Mouse (Mus musculus) bone marrow, adult 2 months (tissue): Measurements from ENCODE around the gene Spin2-ps6.
"Not testable (repeated sequence)": the region's sequence is repeated elsewhere in the genome, so short reads cannot be mapped to it uniquely, and the experiment has no call there.

ENCODE experiments used
- CTCF ChIP-seq: fragments of 200-500 bp; IDR thresholded peaks from 2 replicates; pipeline ENCODE4 v1.5.1; 2011; ENCODE audit warnings: low read length, control low read depth; ENCODE audit not compliant: control insufficient read depth, insufficient read depth
- POLR2A ChIP-seq: fragments of 200-500 bp; IDR thresholded peaks from 2 replicates; pipeline ENCODE4 v1.6.1; 2011; ENCODE audit warnings: low read depth, mild to moderate bottlenecking, control low read depth, low read length, borderline replicate concordance; ENCODE audit not compliant: control insufficient read depth

DNA sequence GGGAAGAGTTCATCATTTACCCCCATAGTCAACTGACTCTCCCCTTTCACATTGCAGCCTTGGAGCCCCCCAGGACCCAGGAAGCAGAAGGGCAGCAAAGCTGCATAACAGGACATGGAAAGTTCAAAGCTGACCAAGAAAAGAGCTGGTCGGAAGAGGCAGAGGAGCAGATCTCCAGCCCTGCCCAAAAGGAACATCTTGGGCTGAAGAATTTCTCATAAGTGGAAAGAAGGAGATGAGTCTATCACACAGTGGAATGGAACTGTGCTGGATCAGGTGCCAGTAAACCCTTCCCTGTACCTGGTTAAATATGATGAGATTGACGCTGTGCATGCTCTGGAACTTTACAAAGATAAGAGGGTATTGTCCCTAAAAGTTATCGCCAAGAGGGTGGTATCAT is at the start of gene Spin2-ps6:
- TF ChIP-seq POLR2A, CTCF: not testable (repeated sequence)
